Mouse (Mus musculus) megakaryocyte-erythroid progenitor cell, adult 5-6 weeks (primary cell): Measurements from ENCODE around the gene Adcy5. TPM values are rescaled to one million over a fixed set of nuclear protein-coding genes. Genes with fewer than 3 reads are reported as not detected.

ENCODE experiments used
- ATAC-seq: replicated peaks from 2 replicates; pipeline ENCODE4 v1.8.0; 2016; ENCODE audit warnings: mild to moderate bottlenecking, inconsistent platforms; ENCODE audit not compliant: severe bottlenecking, poor library complexity, low FRiP score, low TSS enrichment
- total RNA-seq, 2 experiments: library from RNA; stranded (forward) in 1 of 2; stranded (reverse) in 1 of 2; fragments of 200-1000, 215-1000 nt in 1 of 2; fragments of >200 nt in 1 of 2; fragmentation: Nextera tagmentation in 1 of 2; gene quantifications; 2 replicates each; pipeline ENCODE4 v1.2.3; 2014 to 2017

Gene Adcy5
- total RNA-seq, 2 experiments from 2014 or later: not detected

GRCm38 (mm10) chr16:35305226-35305625, 150.5 kb downstream of the Adcy5 start:
- ATAC-seq: no peak

- ATAC-seq: no peak
Measured at GRCm38 (mm10) chr16:35306631-35307030, 152.0 kb downstream of the Adcy5 start.

- no peak for ATAC-seq
Measured at GRCm38 (mm10) chr16:35307331-35307730, 152.7 kb downstream of the Adcy5 start.

GRCm38 (mm10) chr16:35308016-35308415, 153.3 kb downstream of the Adcy5 start:
- no peak for ATAC-seq

GRCm38 (mm10) chr16:35308486-35309143, 153.9 kb downstream of the Adcy5 start:
- no peak for ATAC-seq

- ATAC-seq: no peak
Measured at GRCm38 (mm10) chr16:35309634-35310033, 155.0 kb downstream of the Adcy5 start.

GRCm38 (mm10) chr16:35310551-35311110, 156.0 kb downstream of the Adcy5 start:
- ATAC-seq: no peak

- ATAC-seq: no peak
Measured at GRCm38 (mm10) chr16:35311586-35311985, 156.9 kb downstream of the Adcy5 start.

GRCm38 (mm10) chr16:35315496-35315895, 160.8 kb downstream of the Adcy5 start:
- no peak for ATAC-seq

- ATAC-seq: no peak
Measured at GRCm38 (mm10) chr16:35316856-35317264, 162.2 kb downstream of the Adcy5 start.

- 0 out of 2 replicates have a peak, but pooled peaks have one; percentile 33 for ATAC-seq
Measured at GRCm38 (mm10) chr16:35317460-35317859, 162.8 kb downstream of the Adcy5 start.

GRCm38 (mm10) chr16:35318397-35318796, 163.7 kb downstream of the Adcy5 start:
- peak; percentile 85 for ATAC-seq

GRCm38 (mm10) chr16:35319335-35319734, 164.7 kb downstream of the Adcy5 start:
- peak; percentile 87 for ATAC-seq

- ATAC-seq: no peak
Measured at GRCm38 (mm10) chr16:35319773-35320172, 165.1 kb downstream of the Adcy5 start.

- ATAC-seq: no peak
Measured at GRCm38 (mm10) chr16:35330451-35330850, 175.8 kb downstream of the Adcy5 start.

Other genes starting within 250 kb of the Adcy5 start
- 16.3 and 34.3 TPM in 2 replicates for gene Hacd2, start 132.4 kb upstream of the Adcy5 start, total RNA-seq (2014; fragmentation: Nextera tagmentation)
- 6.4 and 8.9 TPM in 2 replicates for gene Hacd2, start 132.4 kb upstream of the Adcy5 start, total RNA-seq (2017)
- gene Sec22a, start 209.0 kb downstream of the Adcy5 start, total RNA-seq (2014; fragmentation: Nextera tagmentation): 9.8 and 13.7 TPM in 2 replicates
- gene Sec22a, start 209.0 kb downstream of the Adcy5 start, total RNA-seq (2017): 8.5 and 16.2 TPM in 2 replicates